Mouse (Mus musculus) liver, embryonic 14.5 days (tissue): Measurements from ENCODE around the gene Dok3.

Experiments used
- CTCF ChIP-seq: IDR thresholded peaks from 2 replicates; pipeline ENCODE4 v1.5.1; 2016; ENCODE audit warnings: antibody characterized with exemption, low read depth, control low read depth
- EP300 ChIP-seq: IDR thresholded peaks from 2 replicates; pipeline ENCODE4 v1.6.1; 2016; ENCODE audit warnings: antibody characterized with exemption, low read depth

GRCm38 (mm10) chr13:55549061-55549460, 20.0 kb upstream of the Dok3 start:
- TF ChIP-seq CTCF (no peak), EP300 (no peak)
